Mouse (Mus musculus) forebrain, postnatal 0 days (tissue): ENCODE results near the gene Bysl. TPM values are rescaled to one million over a fixed set of nuclear protein-coding genes. Genes with fewer than 3 reads are reported as not detected.
A peak's percentile ranks its signal among the peaks of the same experiment; 100 is the strongest.
"Not testable (repeated sequence)": the region's sequence is repeated elsewhere in the genome, so short reads cannot be mapped to it uniquely, and the experiment has no call there.

Experiments used
- ATAC-seq: fragments of 200-750 bp; cut with Nextera tagmentation; 2 replicates; pipeline ENCODE4 v1.8.0; 2017; ENCODE audit warnings: mild to moderate bottlenecking, moderate library complexity
- DNase-seq: peaks from one replicate; pipeline ENCODE4 v3.0.0-alpha.2; 2015
- H3K27ac ChIP-seq: fragments of 300-500 bp; sonication (generic); 2 replicates; pipeline ENCODE4 v1.5.1; 2014; ENCODE audit warnings: low read depth, mild to moderate bottlenecking, antibody characterized with exemption, low read length, moderate library complexity, mixed read lengths
- H3K27me3 ChIP-seq: fragments of 300-500 bp; sonication (generic); 2 replicates; pipeline ENCODE4 v1.6.1; 2014; ENCODE audit warnings: mild to moderate bottlenecking, low read length, mixed read lengths; ENCODE audit not compliant: insufficient read depth
- H3K36me3 ChIP-seq: fragments of 300-500 bp; sonication (generic); 2 replicates; pipeline ENCODE4 v1.6.1; 2014; ENCODE audit warnings: mild to moderate bottlenecking, moderate library complexity; ENCODE audit not compliant: insufficient read depth
- H3K4me1 ChIP-seq: fragments of 300-500 bp; sonication (generic); 2 replicates; pipeline ENCODE4 v1.6.1; 2014; ENCODE audit warnings: antibody characterized with exemption; ENCODE audit not compliant: insufficient read depth
- H3K4me2 ChIP-seq: fragments of 300-500 bp; sonication (generic); 2 replicates; pipeline ENCODE4 v1.6.1; 2014; ENCODE audit warnings: low read depth, mild to moderate bottlenecking, moderate library complexity
- H3K4me3 ChIP-seq: fragments of 300-500 bp; sonication (generic); 2 replicates; pipeline ENCODE4 v1.5.1; 2014; ENCODE audit warnings: low read depth, low read length, mixed read lengths
- H3K9ac ChIP-seq: fragments of 300-500 bp; sonication (generic); 2 replicates; pipeline ENCODE4 v1.6.1; 2014; ENCODE audit warnings: mild to moderate bottlenecking
- H3K9me3 ChIP-seq: fragments of 300-500 bp; sonication (generic); 2 replicates; pipeline ENCODE4 v1.6.1; 2016; ENCODE audit warnings: low read length
- CTCF ChIP-seq: sonication (generic); IDR thresholded peaks from 2 replicates; pipeline ENCODE4 v1.5.1; 2016; ENCODE audit warnings: antibody characterized with exemption, control low read depth, low read depth
- WGBS: fragments of 180-500 bp; shearing (Covaris S2); extraction: QIAGEN DNeasy Blood & Tissue Kit; methylation state at CpG from one replicate; pipeline ENCODE4 v1.1.7; 2014; 5-methylcytosine and 5-hydroxymethylcytosine counted together
- polyA plus RNA-seq: library from polyadenylated mRNA; unstranded; fragments of >200 nt; fragmentation: Nextera tagmentation; extraction: Ambion mirVana; gene quantifications from 2 replicates; pipeline ENCODE4 v1.2.1, GENCODE M21; 2015
- total RNA-seq: library from RNA; depleted of rRNA; stranded (reverse); fragments of >200 nt; gene quantifications from 2 replicates; pipeline ENCODE4 v1.2.3, GENCODE M21; 2014

Bysl gene
- total and polyA plus RNA-seq, 2 experiments from 2014 or later: 23.7 to 35.4 TPM

GRCm38 (mm10) chr17:47606220-47606619 is 5.1 kb downstream of the Bysl start:
- no peak overlapping the region for H3K9ac ChIP-seq
- H3K36me3 ChIP-seq: peaks cover 49% of the 10 kb centered on the region
- H3K4me1 ChIP-seq: peaks cover 10% of the 10 kb centered on the region
- H3K27ac ChIP-seq: no peak overlapping the region
- H3K9me3 ChIP-seq: no peaks in the 10 kb centered on the region
- H3K27me3 ChIP-seq: no peaks in the 10 kb centered on the region
- no peak overlapping the region for H3K4me3 ChIP-seq
- ATAC-seq (no peak), DNase-seq (no peak)
- 71% methylated on average over 5 of the region's 5 CpGs for WGBS
- peak; percentile 46 for TF ChIP-seq CTCF
- no peak overlapping the region for H3K4me2 ChIP-seq

GRCm38 (mm10) chr17:47602289-47602688 is 9.0 kb downstream of the Bysl start:
- H3K4me1 ChIP-seq: no peaks in the 10 kb centered on the region
- peaks cover 69% of the 10 kb centered on the region for H3K36me3 ChIP-seq
- no peak overlapping the region for H3K27ac ChIP-seq
- no peak overlapping the region for H3K4me2 ChIP-seq
- no peaks in the 10 kb centered on the region for H3K27me3 ChIP-seq
- H3K9me3 ChIP-seq: no peaks in the 10 kb centered on the region
- DNase-seq: no peak
- 95% methylated on average over 11 of the region's 11 CpGs for WGBS
- no peak overlapping the region for H3K9ac ChIP-seq
- no peak for TF ChIP-seq CTCF
- no peak overlapping the region for H3K4me3 ChIP-seq
- no peak for ATAC-seq

- TF ChIP-seq CTCF: no peak
- no peak for ATAC-seq
- 93% methylated on average over 10 of the region's 10 CpGs for WGBS
Observed at GRCm38 (mm10) chr17:47601389-47601755, 9.9 kb downstream of the Bysl start.

GRCm38 (mm10) chr17:47600601-47601388 is 10.5 kb downstream of the Bysl start:
- H3K27me3 ChIP-seq: no peaks in the 10 kb centered on the region
- no peaks in the 10 kb centered on the region for H3K9me3 ChIP-seq

More at GRCm38 (mm10) chr17:47601389-47601755, 9.9 kb downstream of the Bysl start:
- Histone ChIP-seq H3K27me3 (no peaks in the 10 kb centered on the region), H3K9ac (no peak overlapping the region), H3K9me3 (no peaks in the 10 kb centered on the region), H3K4me3 (no peak overlapping the region), H3K4me1 (no peaks in the 10 kb centered on the region), H3K27ac (no peak overlapping the region), H3K36me3 (peaks cover 63% of the 10 kb centered on the region), H3K4me2 (no peak overlapping the region)
- DNase-seq: no peak

GRCm38 (mm10) chr17:47599511-47600297 is 11.6 kb downstream of the Bysl start:
- TF ChIP-seq CTCF: no peak
- Histone ChIP-seq H3K9me3 (no peaks in the 10 kb centered on the region), H3K27me3 (no peaks in the 10 kb centered on the region), H3K9ac (no peak overlapping the region), H3K4me1 (no peaks in the 10 kb centered on the region), H3K27ac (no peak overlapping the region), H3K36me3 (peaks cover 48% of the 10 kb centered on the region), H3K4me3 (no peak overlapping the region), H3K4me2 (no peak overlapping the region)
- ATAC-seq (no peak), DNase-seq (no peak)
- 83% methylated on average over 11 of the region's 11 CpGs for WGBS

More at GRCm38 (mm10) chr17:47600601-47601388, 10.5 kb downstream of the Bysl start:
- H3K4me3 ChIP-seq: no peak overlapping the region
- no peak overlapping the region for H3K4me2 ChIP-seq
- H3K36me3 ChIP-seq: peaks cover 59% of the 10 kb centered on the region
- DNase-seq (no peak), ATAC-seq (no peak)
- no peak for TF ChIP-seq CTCF
- no peaks in the 10 kb centered on the region for H3K4me1 ChIP-seq
- no peak overlapping the region for H3K27ac ChIP-seq
- WGBS: 91% methylated on average over 13 of the region's 13 CpGs
- no peak overlapping the region for H3K9ac ChIP-seq

GRCm38 (mm10) chr17:47598580-47599304 is 12.6 kb downstream of the Bysl start:
- H3K27ac ChIP-seq, H3K4me1 ChIP-seq, H3K9me3 ChIP-seq, H3K4me2 ChIP-seq, ATAC-seq, H3K4me3 ChIP-seq, H3K9ac ChIP-seq, DNase-seq, H3K27me3 ChIP-seq: not testable (repeated sequence)
- 86% methylated on average over 10 of the region's 10 CpGs for WGBS
- H3K36me3 ChIP-seq: peaks cover 39% of the 10 kb centered on the region
